Comparison of ENCODE assay signal across 23 mouse cellular contexts in genomic region chr14:32364359-32364758, GRCm38 (mm10). TPM values are rescaled to one million over a fixed set of nuclear protein-coding genes. Genes with fewer than 3 reads are reported as not detected.
"Had no signal": no experiment of that assay in that cellular context is flagged by ENCODE, and none has a peak within 500 bp of the region (broad histone marks: within the 10 kb centered on the region; RNA-seq: fewer than 3 reads in every experiment).

No protein-coding gene starts in this region.

- DNase-seq: liver, postnatal 0 days; lung, adult 2 months; lung, postnatal 4 days; midbrain, embryonic 14.5 days; right cerebral cortex, postnatal 14 days; thymus, adult 2 months; thymus, postnatal 25 days; thymus, postnatal 4 days had no signal

- H3K4me1 ChIP-seq: lung, embryonic 15.5 days; midbrain, embryonic 12.5 days; neural tube, embryonic 12.5 days; stomach, embryonic 15.5 days had no signal

- H3K4me3 ChIP-seq: lung, embryonic 15.5 days; midbrain, embryonic 10.5 days; midbrain, embryonic 12.5 days; myocyte; neural tube, embryonic 12.5 days; stomach, embryonic 15.5 days had no signal

- H3K36me3 ChIP-seq: lung, embryonic 15.5 days; midbrain, embryonic 10.5 days; midbrain, embryonic 12.5 days; neural tube, embryonic 12.5 days; stomach, embryonic 15.5 days had no signal

- H3K9ac ChIP-seq: liver, postnatal 0 days; lung, embryonic 15.5 days; midbrain, embryonic 12.5 days; neural tube, embryonic 12.5 days; stomach, embryonic 15.5 days had no signal

- H3K27me3 ChIP-seq: lung, embryonic 15.5 days; midbrain, embryonic 12.5 days; neural tube, embryonic 12.5 days; stomach, embryonic 15.5 days had no signal

- H3K9me3 ChIP-seq: lung, embryonic 15.5 days; midbrain, embryonic 12.5 days; stomach, embryonic 15.5 days had no signal

- ATAC-seq: liver, postnatal 0 days; lung, postnatal 0 days; midbrain, embryonic 16.5 days had no signal

- H3K4me2 ChIP-seq: lung, embryonic 15.5 days; midbrain, embryonic 12.5 days; neural tube, embryonic 12.5 days; stomach, embryonic 15.5 days had no signal

- H3K27ac ChIP-seq: lung, embryonic 15.5 days; midbrain, embryonic 10.5 days; midbrain, embryonic 12.5 days; neural tube, embryonic 12.5 days; stomach, embryonic 15.5 days; stomach, postnatal 0 days had no signal

RNA-seq across cellular contexts. Expression of gene 1700024G13Rik, which starts 23.8 kb away (rescaled TPM):
- total RNA-seq: megakaryocyte, adult 5-6 weeks; megakaryocyte-erythroid progenitor cell, adult 5-6 weeks; neutrophil, adult 5-6 weeks had no signal
- polyA plus RNA-seq: liver, postnatal 0 days; midbrain, embryonic 10.5 days; midbrain, embryonic 12.5 days; midbrain, embryonic 14.5 days; myocyte; neural tube, embryonic 12.5 days; neural tube, embryonic 14.5 days; spleen, adult 2 months; stomach, postnatal 0 days; thymus, adult 2 months; urinary bladder, adult 2 months had no signal

RNA-seq across cellular contexts. Expression of gene Ogdhl, which starts 42.5 kb away (rescaled TPM):
- total RNA-seq: megakaryocyte, adult 5-6 weeks; neutrophil, adult 5-6 weeks had no signal
